In genomic region chr14:21929048-21929447, GRCm38 (mm10) we compare ENCODE assay signal across 14 mouse cellular contexts.
"Had no signal": no experiment of that assay in that cellular context is flagged by ENCODE, and none has a peak within 500 bp of the region (broad histone marks: within the 10 kb centered on the region; RNA-seq: fewer than 3 reads in every experiment).

No protein-coding gene starts in this region.

- ATAC-seq: midbrain, embryonic 16.5 days had no signal

- DNase-seq: lung, adult 18-20 months; lung, embryonic 14.5 days; lung, postnatal 10 days; lung, postnatal 36 days; midbrain, embryonic 14.5 days; retina, postnatal 1 day; right cerebral cortex, adult 18-20 months; right cerebral cortex, postnatal 25 days; right cerebral cortex, postnatal 4 days; spleen, adult 18-20 months; thymus, adult 18-20 months; thymus, postnatal 14 days; thymus, postnatal 36 days had no signal
